Mouse (Mus musculus): ENCODE data around the gene Nr3c2. TPM values are rescaled to one million over a fixed set of nuclear protein-coding genes. Genes with fewer than 3 reads are reported as not detected.

Nr3c2 gene
- total and polyA plus RNA-seq, 3 experiments = 0.12 to 0.30 TPM; not detected in 1

GRCm38 (mm10) chr8:77209297-77209696 lies 310.1 kb downstream of the Nr3c2 start:
- Histone ChIP-seq H3K9me3 (replicated peaks; ENCODE audit: low read length) (no peaks in the 10 kb centered on the region), H3K9ac (ENCODE audit: insufficient read depth, low read depth) (no peak overlapping the region), H3K27ac (ENCODE audit: insufficient read depth, low read depth) (no peak overlapping the region), H3K27me3 (replicated peaks) (no peaks in the 10 kb centered on the region), H3K4me1 (ENCODE audit: control insufficient read depth in 1 of 2, insufficient read depth in 2 of 2) (peaks cover 6 to 34% of the 10 kb centered on the region in 2 experiments), H3K4me3 (replicated peaks in 1 of 3; ENCODE audit: low read depth in 2 of 3, low read length in 2 of 3, poor library complexity in 1 of 3) (no peak overlapping the region), H3K4me2 (ENCODE audit: insufficient read depth, low read depth, poor library complexity, severe bottlenecking) (peak overlapping the region; percentile 21; the same call in 1 of the 2 replicates), H3K79me2 (replicated peaks; ENCODE audit: control insufficient read depth, extremely low read depth, insufficient read depth, poor library complexity, severe bottlenecking) (no peaks in the 10 kb centered on the region), H3K36me3 (replicated peaks in 1 of 2; ENCODE audit: control insufficient read depth in 1 of 2, insufficient read depth in 1 of 2, low read length in 1 of 2) (no peaks in the 10 kb centered on the region)
- in situ Hi-C loops (cut with MboI; ENCODE audit: low pct_ligation_motif_present, low pct_unique_long_range_greater_than_20kb, low sequenced_read_pairs) (no loop called here), dilution Hi-C loops (cut with MboI; ENCODE audit: extremely low pct_ligation_motif_present, extremely low pct_unique_long_range_greater_than_20kb, low sequenced_read_pairs) (no loop called here)
- TF ChIP-seq MAZ (IDR thresholded peaks at IDR 0.05; ENCODE audit: low read depth, low read length) (no peak), JUN (IDR thresholded peaks at IDR 0.05; ENCODE audit: insufficient read depth, low read depth, low read length) (peak; percentile 20; the same call in 1 of the 2 replicates), ZKSCAN1 (IDR thresholded peaks at IDR 0.05; ENCODE audit: borderline replicate concordance, low read depth, low read length) (no peak), SIN3A (IDR thresholded peaks at IDR 0.05; ENCODE audit: low read length) (no peak), IRF4 (IDR thresholded peaks at IDR 0.05; ENCODE audit: low read depth, low read length) (peak; percentile 84), JUND (conservative IDR thresholded peaks at IDR 0.05; ENCODE audit: low read depth, low read length) (peak; percentile 85), EP300 (IDR thresholded peaks at IDR 0.05; ENCODE audit: low read length) (peak; percentile 78), NRF1 (IDR thresholded peaks at IDR 0.05; ENCODE audit: low read depth, low read length) (no peak), UBTF (IDR thresholded peaks at IDR 0.05; ENCODE audit: low read depth, low read length) (no peak), CHD2 (IDR thresholded peaks at IDR 0.05; ENCODE audit: low read length) (no peak)
- peak; percentile 31 for DNase-seq (ENCODE audit: extremely low read depth)

GRCm38 (mm10) chr8:77213893-77214464 lies 314.7 kb downstream of the Nr3c2 start:
- no peaks in the 10 kb centered on the region for H3K27me3 ChIP-seq (replicated peaks)
- TF ChIP-seq CHD2 (IDR thresholded peaks at IDR 0.05; ENCODE audit: low read length) (no peak), MAFK (IDR thresholded peaks at IDR 0.05; ENCODE audit: insufficient replicate concordance, low read length) (no peak), ZNF384 (IDR thresholded peaks at IDR 0.05; ENCODE audit: low read depth, low read length) (no peak), POLR2A (IDR thresholded peaks at IDR 0.05; ENCODE audit: low read depth, low read length) (no peak), PAX5 (IDR thresholded peaks at IDR 0.05; ENCODE audit: low read length) (no peak), GABPA (IDR thresholded peaks at IDR 0.05; ENCODE audit: insufficient replicate concordance, low read depth, low read length) (no peak), CTCF (conservative IDR thresholded peaks at IDR 0.05 in 1 of 2, IDR thresholded peaks at IDR 0.05 in 1 of 2; ENCODE audit: low read depth in 2 of 2, low read length in 2 of 2) (no peak), MXI1 (IDR thresholded peaks at IDR 0.05; ENCODE audit: low read depth, low read length) (no peak), JUND (conservative IDR thresholded peaks at IDR 0.05; ENCODE audit: low read depth, low read length) (no peak), JUN (IDR thresholded peaks at IDR 0.05; ENCODE audit: insufficient read depth, low read depth, low read length) (no peak), KAT2A (IDR thresholded peaks at IDR 0.05; ENCODE audit: insufficient replicate concordance, low read length) (no peak), MYC (IDR thresholded peaks at IDR 0.05; ENCODE audit: low read depth, low read length) (no peak)
- in situ Hi-C loops (cut with MboI; ENCODE audit: low pct_ligation_motif_present, low pct_unique_long_range_greater_than_20kb, low sequenced_read_pairs) = no loop called here
- DNase-seq (ENCODE audit: extremely low read depth) = no peak
- H3K4me2 ChIP-seq (ENCODE audit: insufficient read depth, low read depth, poor library complexity, severe bottlenecking) = no peak overlapping the region
- H3K9ac ChIP-seq (ENCODE audit: insufficient read depth, low read depth) = no peak overlapping the region
- peaks cover 3 to 14% of the 10 kb centered on the region in 2 experiments for H3K4me1 ChIP-seq (ENCODE audit: control insufficient read depth in 1 of 2, insufficient read depth in 2 of 2)
- no peak overlapping the region for H3K4me3 ChIP-seq (replicated peaks in 1 of 3; ENCODE audit: low read depth in 2 of 3, low read length in 2 of 3, poor library complexity in 1 of 3)
- H3K9me3 ChIP-seq (replicated peaks; ENCODE audit: low read length) = no peaks in the 10 kb centered on the region
- no peaks in the 10 kb centered on the region for H3K36me3 ChIP-seq (replicated peaks in 1 of 2; ENCODE audit: control insufficient read depth in 1 of 2, insufficient read depth in 1 of 2, low read length in 1 of 2)
- dilution Hi-C loops (cut with MboI; ENCODE audit: extremely low pct_ligation_motif_present, extremely low pct_unique_long_range_greater_than_20kb, low sequenced_read_pairs) = no loop called here
- no peak overlapping the region for H3K27ac ChIP-seq (ENCODE audit: insufficient read depth, low read depth)
- H3K79me2 ChIP-seq (replicated peaks; ENCODE audit: control insufficient read depth, extremely low read depth, insufficient read depth, poor library complexity, severe bottlenecking) = no peaks in the 10 kb centered on the region

All from CH12.LX (cell line).